Mouse (Mus musculus): Measurements from ENCODE around the gene Retreg1.

Gene Retreg1

GRCm38 (mm10) chr15:25830426-25830825 is 12.6 kb upstream of the Retreg1 start:
- no peak for DNase-seq (ENCODE audit: low read depth, low spot score)

GRCm38 (mm10) chr15:25834282-25834681 is 8.7 kb upstream of the Retreg1 start:
- DNase-seq (ENCODE audit: low read depth, low spot score) = no peak

GRCm38 (mm10) chr15:25834920-25835674 is 7.9 kb upstream of the Retreg1 start:
- DNase-seq (ENCODE audit: low read depth, low spot score) = no peak

GRCm38 (mm10) chr15:25842462-25843085 is 406 bp upstream of the Retreg1 start:
- no peak for DNase-seq (ENCODE audit: low read depth, low spot score)

GRCm38 (mm10) chr15:25844013-25844570 is 1.1 kb downstream of the Retreg1 start:
- DNase-seq (ENCODE audit: low read depth, low spot score) = no peak

- DNase-seq (ENCODE audit: low read depth, low spot score) = no peak
These were observed 1.8 kb downstream of the Retreg1 start for GRCm38 (mm10) chr15:25844771-25845170.

- no peak for DNase-seq (ENCODE audit: low read depth, low spot score)
These were observed 4.7 kb downstream of the Retreg1 start for GRCm38 (mm10) chr15:25847576-25848168.

GRCm38 (mm10) chr15:25850552-25850951 is 7.6 kb downstream of the Retreg1 start:
- DNase-seq (ENCODE audit: low read depth, low spot score) = no peak

GRCm38 (mm10) chr15:25854270-25854904 is 11.4 kb downstream of the Retreg1 start:
- DNase-seq (ENCODE audit: low read depth, low spot score) = no peak

- DNase-seq (ENCODE audit: low read depth, low spot score) = no peak
These were observed 15.7 kb downstream of the Retreg1 start for GRCm38 (mm10) chr15:25858611-25859058.

GRCm38 (mm10) chr15:25859469-25859868 is 16.5 kb downstream of the Retreg1 start:
- DNase-seq (ENCODE audit: low read depth, low spot score) = no peak

GRCm38 (mm10) chr15:25861900-25862299 is 18.9 kb downstream of the Retreg1 start:
- DNase-seq (ENCODE audit: low read depth, low spot score) = no peak

GRCm38 (mm10) chr15:25865605-25866004 is 22.6 kb downstream of the Retreg1 start:
- DNase-seq (ENCODE audit: low read depth, low spot score) = no peak

GRCm38 (mm10) chr15:25866106-25866505 is 23.1 kb downstream of the Retreg1 start:
- no peak for DNase-seq (ENCODE audit: low read depth, low spot score)

GRCm38 (mm10) chr15:25869129-25869528 is 26.1 kb downstream of the Retreg1 start:
- no peak for DNase-seq (ENCODE audit: low read depth, low spot score)

- no peak for DNase-seq (ENCODE audit: low read depth, low spot score)
These were observed 28.5 kb downstream of the Retreg1 start for GRCm38 (mm10) chr15:25871470-25871869.

- no peak for DNase-seq (ENCODE audit: low read depth, low spot score)
These were observed 29.1 kb downstream of the Retreg1 start for GRCm38 (mm10) chr15:25872118-25872517.

GRCm38 (mm10) chr15:25872657-25873056 is 29.7 kb downstream of the Retreg1 start:
- DNase-seq (ENCODE audit: low read depth, low spot score) = no peak

- no peak for DNase-seq (ENCODE audit: low read depth, low spot score)
These were observed 30.6 kb downstream of the Retreg1 start for GRCm38 (mm10) chr15:25873536-25873935.

GRCm38 (mm10) chr15:25876601-25877161 is 33.7 kb downstream of the Retreg1 start:
- no peak for DNase-seq (ENCODE audit: low read depth, low spot score)

GRCm38 (mm10) chr15:25877798-25878197 is 34.8 kb downstream of the Retreg1 start:
- no peak for DNase-seq (ENCODE audit: low read depth, low spot score)

- DNase-seq (ENCODE audit: low read depth, low spot score) = no peak
These were observed 36.2 kb downstream of the Retreg1 start for GRCm38 (mm10) chr15:25879229-25879628.
